Mouse (Mus musculus): ENCODE data around the gene Epha3. TPM values are rescaled to one million over a fixed set of nuclear protein-coding genes. Genes with fewer than 3 reads are reported as not detected.

Gene Epha3
- polyA plus RNA-seq, 1 experiment from 2014 or later: 19.5 TPM

DNA sequence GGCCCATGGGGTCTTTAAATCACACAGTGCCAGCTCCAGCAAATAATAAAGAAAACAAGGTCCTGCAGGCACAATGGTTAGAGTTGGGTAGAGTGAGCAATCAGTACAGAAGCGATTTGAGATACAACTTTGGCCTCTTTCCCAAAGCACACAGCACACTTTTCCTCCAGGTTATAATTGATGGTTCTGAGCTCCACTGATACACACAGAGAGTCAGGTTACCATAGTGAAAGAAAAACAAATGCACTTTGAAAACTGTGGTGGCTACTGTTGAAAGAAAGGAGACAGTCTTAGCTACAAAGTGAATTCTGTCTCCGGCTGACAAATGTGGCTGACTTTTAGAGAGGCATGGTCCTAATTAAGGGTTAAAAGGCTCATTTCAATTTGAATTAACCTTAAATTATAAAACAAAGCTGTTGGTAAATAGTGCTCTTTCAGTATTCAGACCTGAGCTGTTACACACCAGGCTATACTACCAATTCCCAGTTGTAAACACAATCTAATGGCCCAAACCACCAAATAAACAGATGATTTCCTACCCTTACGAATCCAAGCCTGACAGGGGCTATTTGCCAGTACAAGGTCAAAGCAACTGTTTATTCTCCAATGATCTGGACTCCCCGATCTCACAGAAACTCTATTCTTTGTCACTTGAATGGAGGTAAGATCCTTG, 205.5 kb downstream of the Epha3 start:
- H3K27me3 ChIP-seq (ENCODE audit: control insufficient read depth, insufficient read depth, low read length): no peaks in the 10 kb centered on the region
- 36% methylated on average over 4 of the region's 4 CpGs for WGBS
- no peaks in the 10 kb centered on the region for H3K9me3 ChIP-seq (ENCODE audit: control insufficient read depth, low read depth, low read length)
- no peaks in the 10 kb centered on the region for H3K36me3 ChIP-seq (ENCODE audit: control insufficient read depth, insufficient read depth, low read length)
- no peak overlapping the region for H3K4me3 ChIP-seq (ENCODE audit: low read depth, low read length)
- no peak overlapping the region for H3K9ac ChIP-seq (replicated peaks; ENCODE audit: low read depth, low read length)
- no peak overlapping the region for H3K4me2 ChIP-seq (replicated peaks; ENCODE audit: low read depth, low read length)
- no peak for ATAC-seq (ENCODE audit: insufficient number of reproducible peaks, insufficient read depth, low FRiP score, low read depth)
- no peak overlapping the region for H3K27ac ChIP-seq (ENCODE audit: low read length)
- H3K4me1 ChIP-seq (ENCODE audit: control insufficient read depth, insufficient read depth, low read length): no peaks in the 10 kb centered on the region

DNA sequence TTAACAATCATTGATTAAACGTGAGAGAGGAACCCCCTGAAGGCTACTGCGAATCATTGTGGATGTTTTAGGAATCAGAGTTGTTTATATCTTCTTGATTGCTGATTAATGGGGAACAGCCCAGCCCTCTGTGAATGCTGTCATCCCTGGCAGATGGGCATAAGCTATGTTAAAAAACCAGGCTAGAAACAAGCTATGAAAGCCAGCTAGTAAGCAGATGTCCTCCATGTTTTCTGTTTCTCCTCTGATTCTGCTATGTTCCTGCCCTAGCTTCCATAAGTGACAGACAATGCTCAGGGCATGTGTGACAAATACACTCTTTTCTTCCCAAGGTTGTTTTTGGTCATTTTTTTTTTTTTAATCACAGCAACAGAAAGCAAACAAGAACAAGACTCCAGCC, 206.2 kb downstream of the Epha3 start:
- Histone ChIP-seq H3K27ac (ENCODE audit: low read length) (no peak overlapping the region), H3K4me3 (ENCODE audit: low read depth, low read length) (no peak overlapping the region), H3K4me2 (replicated peaks; ENCODE audit: low read depth, low read length) (no peak overlapping the region), H3K9ac (replicated peaks; ENCODE audit: low read depth, low read length) (no peak overlapping the region), H3K27me3 (ENCODE audit: control insufficient read depth, insufficient read depth, low read length) (no peaks in the 10 kb centered on the region), H3K36me3 (ENCODE audit: control insufficient read depth, insufficient read depth, low read length) (no peaks in the 10 kb centered on the region), H3K4me1 (ENCODE audit: control insufficient read depth, insufficient read depth, low read length) (no peaks in the 10 kb centered on the region), H3K9me3 (ENCODE audit: control insufficient read depth, low read depth, low read length) (no peaks in the 10 kb centered on the region)
- 33% methylated on average over 2 of the region's 2 CpGs for WGBS
- ATAC-seq (ENCODE audit: insufficient number of reproducible peaks, insufficient read depth, low FRiP score, low read depth): no peak

DNA sequence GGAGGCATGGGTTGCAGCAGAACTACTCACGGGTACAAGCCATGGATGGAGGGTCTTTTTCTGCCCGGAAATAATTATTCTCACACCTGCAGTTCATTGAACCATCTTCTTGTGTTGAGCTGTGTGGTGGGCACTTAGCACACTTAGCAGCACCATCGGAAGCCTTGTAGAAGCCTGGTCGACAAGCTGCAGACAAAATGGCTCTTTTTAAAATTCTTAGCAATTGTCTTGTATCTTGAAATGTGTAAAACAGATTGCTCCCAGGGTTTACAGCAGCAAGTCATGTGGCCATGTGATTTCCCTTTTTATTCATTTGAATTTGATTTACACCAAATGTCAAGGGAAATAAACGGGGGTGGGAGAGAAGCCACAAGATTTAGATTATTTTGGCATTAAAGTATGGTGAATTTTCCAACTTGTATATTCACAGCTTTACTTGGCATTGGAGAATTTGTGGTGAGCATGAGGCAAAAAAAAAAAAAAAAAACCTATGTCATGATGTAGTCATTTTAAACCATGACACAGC, 210.5 kb downstream of the Epha3 start:
- H3K4me2 ChIP-seq (replicated peaks; ENCODE audit: low read depth, low read length): no peak overlapping the region
- no peak overlapping the region for H3K9ac ChIP-seq (replicated peaks; ENCODE audit: low read depth, low read length)
- no peaks in the 10 kb centered on the region for H3K27me3 ChIP-seq (ENCODE audit: control insufficient read depth, insufficient read depth, low read length)
- no peak overlapping the region for H3K27ac ChIP-seq (ENCODE audit: low read length)
- no peak for ATAC-seq (ENCODE audit: insufficient number of reproducible peaks, insufficient read depth, low FRiP score, low read depth)
- 84% methylated on average over 5 of the region's 5 CpGs for WGBS
- no peaks in the 10 kb centered on the region for H3K9me3 ChIP-seq (ENCODE audit: control insufficient read depth, low read depth, low read length)
- no peaks in the 10 kb centered on the region for H3K4me1 ChIP-seq (ENCODE audit: control insufficient read depth, insufficient read depth, low read length)
- no peaks in the 10 kb centered on the region for H3K36me3 ChIP-seq (ENCODE audit: control insufficient read depth, insufficient read depth, low read length)
- no peak overlapping the region for H3K4me3 ChIP-seq (ENCODE audit: low read depth, low read length)

DNA sequence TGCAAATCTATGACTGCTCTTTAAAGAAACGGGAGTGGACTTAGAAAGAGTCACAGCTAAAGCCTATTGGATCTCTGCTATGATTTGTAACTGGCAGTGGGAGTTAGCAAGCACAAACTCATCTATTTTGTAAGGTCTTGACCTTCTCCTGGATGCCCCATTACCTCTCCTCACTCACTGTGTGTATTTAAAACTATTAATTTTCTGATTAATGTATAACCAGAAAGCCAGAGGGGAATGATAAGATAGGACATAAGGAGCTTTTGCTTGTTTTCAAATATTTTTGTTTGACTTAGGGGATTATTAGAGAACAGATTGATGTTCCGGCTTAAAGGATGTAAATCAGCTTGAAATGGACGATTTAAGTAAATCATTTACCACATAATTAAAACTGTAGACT, 213.2 kb downstream of the Epha3 start:
- H3K27ac ChIP-seq (ENCODE audit: low read length): no peak overlapping the region
- no peaks in the 10 kb centered on the region for H3K36me3 ChIP-seq (ENCODE audit: control insufficient read depth, insufficient read depth, low read length)
- no peak overlapping the region for H3K9ac ChIP-seq (replicated peaks; ENCODE audit: low read depth, low read length)
- ATAC-seq (ENCODE audit: insufficient number of reproducible peaks, insufficient read depth, low FRiP score, low read depth): no peak
- H3K4me1 ChIP-seq (ENCODE audit: control insufficient read depth, insufficient read depth, low read length): no peaks in the 10 kb centered on the region
- WGBS: 36% methylated on average over 3 of the region's 3 CpGs
- H3K4me2 ChIP-seq (replicated peaks; ENCODE audit: low read depth, low read length): no peak overlapping the region
- H3K9me3 ChIP-seq (ENCODE audit: control insufficient read depth, low read depth, low read length): no peaks in the 10 kb centered on the region
- H3K27me3 ChIP-seq (ENCODE audit: control insufficient read depth, insufficient read depth, low read length): no peaks in the 10 kb centered on the region
- no peak overlapping the region for H3K4me3 ChIP-seq (ENCODE audit: low read depth, low read length)

DNA sequence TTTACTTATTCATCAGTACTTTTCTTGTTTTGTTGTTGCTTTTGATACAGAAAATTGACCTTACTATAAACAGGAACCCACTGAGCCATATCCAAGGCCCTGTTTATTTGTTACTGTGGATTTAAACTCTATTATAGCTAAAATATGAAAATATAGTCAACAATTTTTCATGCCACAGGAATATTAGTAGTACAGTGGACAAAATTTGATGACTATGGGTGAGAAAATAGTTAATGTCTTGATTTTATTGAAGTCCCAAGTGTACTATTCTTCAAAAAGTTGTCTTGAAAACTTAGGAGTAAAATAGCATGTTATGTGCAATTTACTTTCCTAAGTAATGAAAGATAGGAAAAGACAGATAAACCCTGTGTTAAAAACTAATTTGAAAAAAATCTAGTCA, 217.4 kb downstream of the Epha3 start:
- H3K27ac ChIP-seq (ENCODE audit: low read length): no peak overlapping the region
- no peak overlapping the region for H3K4me3 ChIP-seq (ENCODE audit: low read depth, low read length)
- H3K9ac ChIP-seq (replicated peaks; ENCODE audit: low read depth, low read length): no peak overlapping the region
- no peak overlapping the region for H3K4me2 ChIP-seq (replicated peaks; ENCODE audit: low read depth, low read length)
- no peak for ATAC-seq (ENCODE audit: insufficient number of reproducible peaks, insufficient read depth, low FRiP score, low read depth)
- H3K9me3 ChIP-seq (ENCODE audit: control insufficient read depth, low read depth, low read length): no peaks in the 10 kb centered on the region
- no peaks in the 10 kb centered on the region for H3K27me3 ChIP-seq (ENCODE audit: control insufficient read depth, insufficient read depth, low read length)
- no peaks in the 10 kb centered on the region for H3K36me3 ChIP-seq (ENCODE audit: control insufficient read depth, insufficient read depth, low read length)
- no peaks in the 10 kb centered on the region for H3K4me1 ChIP-seq (ENCODE audit: control insufficient read depth, insufficient read depth, low read length)

DNA sequence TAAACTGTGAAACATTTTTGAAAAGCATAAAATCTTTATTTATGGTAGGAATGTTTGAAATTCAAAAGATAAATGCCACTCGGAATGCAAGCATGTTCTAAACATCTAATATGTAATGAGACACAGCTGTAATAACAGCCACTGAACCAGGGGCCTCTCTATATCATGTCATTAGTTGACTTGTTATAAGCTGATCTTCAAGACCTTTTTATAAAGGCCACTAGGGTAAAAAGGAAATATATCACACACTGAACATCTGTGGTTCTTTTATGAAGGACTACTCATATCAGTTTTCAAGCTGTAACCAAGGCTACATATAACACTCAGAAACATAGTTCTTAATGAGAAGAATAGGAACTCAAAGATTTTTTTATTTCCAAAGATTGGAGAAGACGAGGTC, 221.3 kb downstream of the Epha3 start:
- H3K4me3 ChIP-seq (ENCODE audit: low read depth, low read length): no peak overlapping the region
- no peaks in the 10 kb centered on the region for H3K9me3 ChIP-seq (ENCODE audit: control insufficient read depth, low read depth, low read length)
- no peaks in the 10 kb centered on the region for H3K36me3 ChIP-seq (ENCODE audit: control insufficient read depth, insufficient read depth, low read length)
- no peak overlapping the region for H3K4me2 ChIP-seq (replicated peaks; ENCODE audit: low read depth, low read length)
- H3K27me3 ChIP-seq (ENCODE audit: control insufficient read depth, insufficient read depth, low read length): no peaks in the 10 kb centered on the region
- no peak overlapping the region for H3K27ac ChIP-seq (ENCODE audit: low read length)
- ATAC-seq (ENCODE audit: insufficient number of reproducible peaks, insufficient read depth, low FRiP score, low read depth): no peak
- 33% methylated on average over 2 of the region's 2 CpGs for WGBS
- H3K4me1 ChIP-seq (ENCODE audit: control insufficient read depth, insufficient read depth, low read length): no peaks in the 10 kb centered on the region
- H3K9ac ChIP-seq (replicated peaks; ENCODE audit: low read depth, low read length): no peak overlapping the region

DNA sequence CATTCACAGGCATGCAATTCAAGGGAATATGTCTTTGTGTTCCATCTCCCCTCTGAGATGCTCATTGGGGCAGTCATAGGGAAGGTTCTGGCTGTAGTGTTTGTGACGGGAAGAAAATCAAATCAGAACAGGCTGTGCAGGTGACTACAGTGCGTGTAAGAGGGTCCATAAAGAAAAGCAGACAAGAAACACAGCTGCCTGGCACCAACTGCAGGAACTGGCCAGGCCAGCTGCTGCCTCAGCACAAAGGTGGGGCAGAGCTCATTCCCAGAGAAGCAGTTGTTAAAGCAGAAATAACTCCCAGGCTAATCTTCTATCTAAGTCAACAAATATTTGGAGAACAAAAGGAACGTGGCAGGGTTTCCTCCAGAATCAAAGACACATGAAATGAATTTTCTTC, 222.4 kb downstream of the Epha3 start:
- no peaks in the 10 kb centered on the region for H3K36me3 ChIP-seq (ENCODE audit: control insufficient read depth, insufficient read depth, low read length)
- H3K4me3 ChIP-seq (ENCODE audit: low read depth, low read length): no peak overlapping the region
- no peaks in the 10 kb centered on the region for H3K4me1 ChIP-seq (ENCODE audit: control insufficient read depth, insufficient read depth, low read length)
- no peaks in the 10 kb centered on the region for H3K9me3 ChIP-seq (ENCODE audit: control insufficient read depth, low read depth, low read length)
- H3K4me2 ChIP-seq (replicated peaks; ENCODE audit: low read depth, low read length): no peak overlapping the region
- 41% methylated on average over 3 of the region's 3 CpGs for WGBS
- no peak overlapping the region for H3K27ac ChIP-seq (ENCODE audit: low read length)
- no peak overlapping the region for H3K9ac ChIP-seq (replicated peaks; ENCODE audit: low read depth, low read length)
- ATAC-seq (ENCODE audit: insufficient number of reproducible peaks, insufficient read depth, low FRiP score, low read depth): no peak
- H3K27me3 ChIP-seq (ENCODE audit: control insufficient read depth, insufficient read depth, low read length): no peaks in the 10 kb centered on the region

DNA sequence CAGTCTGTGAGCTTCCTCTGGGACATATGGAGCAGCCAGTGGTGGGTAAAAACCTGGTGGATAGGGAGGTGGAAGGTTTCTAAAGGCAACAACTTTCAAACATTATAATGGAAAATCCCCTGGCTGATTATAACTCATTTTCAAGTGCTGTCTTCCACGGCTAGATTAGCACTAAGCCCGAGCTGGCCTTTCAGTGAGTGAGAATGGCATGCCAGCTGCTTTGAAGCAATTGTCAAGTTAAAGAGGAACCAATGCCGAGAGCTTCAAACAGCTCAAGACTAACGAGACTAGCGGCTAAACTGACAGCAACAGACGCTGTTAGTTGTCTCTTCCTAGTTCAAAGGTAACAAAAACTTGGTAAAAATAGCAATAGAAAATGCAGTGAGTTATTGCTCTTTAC, 225.3 kb downstream of the Epha3 start:
- Histone ChIP-seq H3K9me3 (ENCODE audit: control insufficient read depth, low read depth, low read length) (no peaks in the 10 kb centered on the region), H3K9ac (replicated peaks; ENCODE audit: low read depth, low read length) (no peak overlapping the region), H3K4me1 (ENCODE audit: control insufficient read depth, insufficient read depth, low read length) (no peaks in the 10 kb centered on the region), H3K4me3 (ENCODE audit: low read depth, low read length) (no peak overlapping the region), H3K36me3 (ENCODE audit: control insufficient read depth, insufficient read depth, low read length) (no peaks in the 10 kb centered on the region), H3K27ac (ENCODE audit: low read length) (no peak overlapping the region), H3K27me3 (ENCODE audit: control insufficient read depth, insufficient read depth, low read length) (no peaks in the 10 kb centered on the region), H3K4me2 (replicated peaks; ENCODE audit: low read depth, low read length) (no peak overlapping the region)
- ATAC-seq (ENCODE audit: insufficient number of reproducible peaks, insufficient read depth, low FRiP score, low read depth): no peak
- WGBS: 31% methylated on average over 6 of the region's 6 CpGs

DNA sequence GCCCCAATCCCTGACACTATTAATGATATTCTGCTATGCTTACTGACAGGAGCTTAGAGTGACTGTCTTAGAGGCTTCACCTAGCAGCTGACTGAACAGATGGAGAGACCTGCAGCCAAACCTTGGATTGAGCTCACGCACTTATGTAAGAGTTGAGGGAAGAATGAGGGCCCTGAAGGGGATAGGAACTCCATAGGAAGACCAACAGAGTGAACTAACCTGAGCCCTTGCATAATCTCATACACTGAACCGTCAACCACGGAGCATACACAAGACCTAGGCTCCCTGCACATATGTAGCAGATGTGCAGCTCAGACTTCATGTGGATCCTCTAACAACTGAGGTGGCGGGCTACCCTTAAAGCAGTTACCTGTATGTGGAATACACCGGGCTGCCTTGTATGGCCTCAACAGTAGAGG, 230.2 kb downstream of the Epha3 start:
- Histone ChIP-seq H3K27ac (ENCODE audit: low read length) (no peak overlapping the region), H3K4me3 (ENCODE audit: low read depth, low read length) (no peak overlapping the region), H3K9me3 (ENCODE audit: control insufficient read depth, low read depth, low read length) (no peaks in the 10 kb centered on the region), H3K9ac (replicated peaks; ENCODE audit: low read depth, low read length) (no peak overlapping the region), H3K4me2 (replicated peaks; ENCODE audit: low read depth, low read length) (no peak overlapping the region), H3K4me1 (ENCODE audit: control insufficient read depth, insufficient read depth, low read length) (no peaks in the 10 kb centered on the region), H3K36me3 (ENCODE audit: control insufficient read depth, insufficient read depth, low read length) (no peaks in the 10 kb centered on the region), H3K27me3 (ENCODE audit: control insufficient read depth, insufficient read depth, low read length) (no peaks in the 10 kb centered on the region)
- 89% methylated on average over 5 of the region's 5 CpGs for WGBS
- ATAC-seq (ENCODE audit: insufficient number of reproducible peaks, insufficient read depth, low FRiP score, low read depth): no peak
